Comparison of ENCODE assay signal across 9 mouse cellular contexts in the genomic region with DNA sequence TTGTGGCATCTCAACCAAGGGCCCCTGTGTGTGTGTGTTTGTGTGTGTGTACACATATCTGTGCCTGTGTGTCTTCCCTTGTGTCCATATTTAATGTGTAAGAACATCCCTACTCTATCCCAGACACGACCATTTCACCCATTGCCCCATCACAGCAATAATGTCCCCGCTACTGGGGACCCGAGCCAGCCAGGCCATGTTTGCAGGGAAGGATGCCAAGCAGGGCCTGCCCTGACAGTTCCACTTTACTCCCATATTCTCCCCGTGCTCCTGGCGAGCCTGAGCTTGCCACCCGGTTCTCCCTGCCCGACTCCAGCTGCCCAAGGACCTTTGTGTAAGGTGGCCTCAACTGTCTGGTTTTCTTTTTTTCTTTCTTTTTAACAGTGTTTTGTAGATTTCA. TPM values are rescaled to one million over a fixed set of nuclear protein-coding genes. Genes with fewer than 3 reads are reported as not detected.
DNase-seq lines count a peak whose midpoint lies in the region; ATAC-seq and TF ChIP-seq lines count a peak whose summit lies in the region.
"Had no signal": no experiment of that assay in that cellular context is flagged by ENCODE, and none has a peak within 500 bp of the region (broad histone marks: within the 10 kb centered on the region; RNA-seq: fewer than 3 reads in every experiment).

No protein-coding gene starts in this region.

- no peak for DNase-seq in heart, adult 8-10 months (ENCODE audit: low spot score)
- peak; percentile 36 for DNase-seq in adrenal gland, postnatal 25 days
- no peak for DNase-seq in forebrain, embryonic 14.5 days (ENCODE audit: low spot score)
- peak; percentile 44 for DNase-seq in lung, postnatal 0 days (ENCODE audit: low spot score)
- no peak for DNase-seq in frontal cortex, postnatal 10 days (ENCODE audit: low spot score in 2 of 2)
- no peak for DNase-seq in cerebellum, adult 8-10 months
- DNase-seq: heart, adult 11 months had no signal

- H3K36me3 ChIP-seq in heart, embryonic 15.5 days = 0 out of 2 replicates have a peak, but pooled peaks cover 3% of the 10 kb centered on the region
- peaks cover 56% of the 10 kb centered on the region for H3K36me3 ChIP-seq in forebrain, embryonic 14.5 days (ENCODE audit: control insufficient read depth, insufficient read depth, low read length)
- peaks cover 18% of the 10 kb centered on the region for H3K36me3 ChIP-seq in lung, postnatal 0 days (ENCODE audit: insufficient read depth, low read length)

- TF ChIP-seq CTCF in lung, postnatal 0 days (IDR thresholded peaks at IDR 0.05) = no peak

- H3K4me2 ChIP-seq in heart, embryonic 15.5 days = no peak overlapping the region
- H3K4me2 ChIP-seq in forebrain, embryonic 14.5 days (ENCODE audit: low read length) = no peak overlapping the region
- no peak overlapping the region for H3K4me2 ChIP-seq in lung, postnatal 0 days (replicated peaks; ENCODE audit: low read depth, low read length)

- 0 out of 2 replicates have a peak overlapping the region, but pooled peaks have one; percentile 9 for H3K9ac ChIP-seq in heart, embryonic 15.5 days
- no peak overlapping the region for H3K9ac ChIP-seq in forebrain, embryonic 14.5 days (ENCODE audit: low read length)
- H3K9ac ChIP-seq in lung, postnatal 0 days (replicated peaks; ENCODE audit: low read depth) = no peak overlapping the region

- WGBS in heart, embryonic 15.5 days = 63% methylated on average over 7 of the region's 7 CpGs
- WGBS in forebrain, embryonic 14.5 days = 70% methylated on average over 7 of the region's 7 CpGs
- WGBS in lung, postnatal 0 days = 50% methylated on average over 7 of the region's 7 CpGs

- no peak for ATAC-seq in heart, embryonic 15.5 days (replicated peaks; ENCODE audit: insufficient number of reproducible peaks, insufficient read depth, low FRiP score, low read depth)
- ATAC-seq in forebrain, embryonic 14.5 days = no peak
- ATAC-seq in lung, postnatal 0 days = peak; percentile 53
- ATAC-seq in megakaryocyte progenitor cell, adult 5-6 weeks (replicated peaks; ENCODE audit: poor library complexity) = no peak

- H3K9me3 ChIP-seq in heart, embryonic 15.5 days (replicated peaks) = no peaks in the 10 kb centered on the region
- no peaks in the 10 kb centered on the region for H3K9me3 ChIP-seq in forebrain, embryonic 14.5 days (replicated peaks; ENCODE audit: control insufficient read depth, low read length)
- no peaks in the 10 kb centered on the region for H3K9me3 ChIP-seq in lung, postnatal 0 days (ENCODE audit: low read length)

- H3K27me3 ChIP-seq in heart, embryonic 15.5 days = no peaks in the 10 kb centered on the region
- no peaks in the 10 kb centered on the region for H3K27me3 ChIP-seq in forebrain, embryonic 14.5 days (replicated peaks; ENCODE audit: control insufficient read depth, insufficient read depth, low read length)
- H3K27me3 ChIP-seq in lung, postnatal 0 days (replicated peaks; ENCODE audit: insufficient read depth, low read length) = no peaks in the 10 kb centered on the region

- peaks cover 15% of the 10 kb centered on the region for H3K4me1 ChIP-seq in heart, embryonic 15.5 days (replicated peaks)
- peaks cover 36% of the 10 kb centered on the region for H3K4me1 ChIP-seq in forebrain, embryonic 14.5 days (ENCODE audit: control insufficient read depth, insufficient read depth, low read length)
- no peaks in the 10 kb centered on the region for H3K4me1 ChIP-seq in lung, postnatal 0 days (ENCODE audit: insufficient read depth, low read depth, low read length)

- no peak for TF ChIP-seq EP300 in lung, postnatal 0 days (IDR thresholded peaks at IDR 0.05)

- no peak overlapping the region for H3K4me3 ChIP-seq in heart, embryonic 15.5 days
- H3K4me3 ChIP-seq in forebrain, embryonic 14.5 days (ENCODE audit: low read depth, low read length) = no peak overlapping the region
- no peak overlapping the region for H3K4me3 ChIP-seq in lung, postnatal 0 days (ENCODE audit: low read depth, low read length)

- H3K27ac ChIP-seq in heart, embryonic 15.5 days = no peak overlapping the region
- peak overlapping the region; percentile 27; the same call in 1 of the 2 replicates for H3K27ac ChIP-seq in forebrain, embryonic 14.5 days (ENCODE audit: low read depth, low read length)
- no peak overlapping the region for H3K27ac ChIP-seq in lung, postnatal 0 days (ENCODE audit: low read length)

RNA-seq across cellular contexts. Expression of a gene that starts 53.0 kb away (rescaled TPM):
- 5.6 and 9.6 TPM in 2 replicates for polyA plus RNA-seq in heart, embryonic 15.5 days (2015; fragmentation: Nextera tagmentation; extraction: Ambion mirVana)
- total RNA-seq in heart, adult 8-10 months (2022) = 1 to 10 TPM; 3.2 to 4.9 (median 3.7) TPM
- 18.1 and 19.4 TPM in 2 replicates for total RNA-seq in adrenal gland, postnatal 25 days (2021)
- 30.1 and 31.0 TPM in 2 replicates for polyA plus RNA-seq in forebrain, embryonic 14.5 days (2014; fragmentation: Nextera tagmentation; extraction: Ambion mirVana)
- 16.4 and 18.2 TPM in 2 replicates for polyA plus RNA-seq in lung, postnatal 0 days (2015; fragmentation: Nextera tagmentation; extraction: Ambion mirVana)
- total RNA-seq in megakaryocyte progenitor cell, adult 5-6 weeks (2015) = 0.27 TPM in 1 of 2 replicates, not detected in the other
- total RNA-seq in megakaryocyte progenitor cell, adult 5-6 weeks (2017) = 0.07 TPM in 1 of 2 replicates, not detected in the other

Comparison
In these comparisons a context has a peak if more than half of its experiments do, and no peak if none do; other contexts are left out.
1. DNase-seq: peak in adrenal gland, postnatal 25 days (single experiment) and lung, postnatal 0 days (single experiment); none in heart, adult 8-10 months (single experiment), forebrain, embryonic 14.5 days (single experiment), frontal cortex, postnatal 10 days (0 of 2) and cerebellum, adult 8-10 months (single experiment).